Mouse (Mus musculus): ENCODE measurements around the gene Prame.
"Not testable (repeated sequence)": the region's sequence is repeated elsewhere in the genome, so short reads cannot be mapped to it uniquely, and the experiment has no call there.

- TF ChIP-seq POLR2A (IDR thresholded peaks at IDR 0.05; ENCODE audit: low read depth, low read length); CTCF (conservative IDR thresholded peaks at IDR 0.05; ENCODE audit: insufficient read depth, insufficient read length, low read depth, low read length): not testable (repeated sequence)
Observed at GRCm38 (mm10) chrX:135574261-135574957, 53.1 kb downstream of the Prame start.
